Mouse (Mus musculus) midbrain, embryonic 12.5 days (tissue): ENCODE results near the gene Dock1. TPM values are rescaled to one million over a fixed set of nuclear protein-coding genes. Genes with fewer than 3 reads are reported as not detected.

Experiments
- ATAC-seq: fragments of 200-750 bp; cut with Nextera tagmentation; 2 replicates; pipeline ENCODE4 v1.8.0; 2017; ENCODE audit warnings: low read depth, moderate TSS enrichment, moderate library complexity; ENCODE audit not compliant: low FRiP score
- H3K27ac ChIP-seq: fragments of 300-500 bp; sonication (generic); replicated peaks from 2 replicates; pipeline ENCODE4 v1.5.1; 2016; ENCODE audit warnings: mild to moderate bottlenecking
- H3K27me3 ChIP-seq: fragments of 300-500 bp; sonication (generic); 2 replicates; pipeline ENCODE4 v1.6.1; 2016; ENCODE audit warnings: mild to moderate bottlenecking
- H3K36me3 ChIP-seq: fragments of 300-500 bp; sonication (generic); 2 replicates; pipeline ENCODE4 v1.6.1; 2016
- H3K4me1 ChIP-seq: fragments of 300-500 bp; sonication (generic); 2 replicates; pipeline ENCODE4 v1.6.1; 2016
- H3K4me2 ChIP-seq: fragments of 300-500 bp; sonication (generic); replicated peaks from 2 replicates; pipeline ENCODE4 v1.6.1; 2016; ENCODE audit warnings: mild to moderate bottlenecking, moderate library complexity
- H3K4me3 ChIP-seq: fragments of 300-500 bp; sonication (generic); 2 replicates; pipeline ENCODE4 v1.5.1; 2016; ENCODE audit warnings: mild to moderate bottlenecking
- H3K9ac ChIP-seq: fragments of 300-500 bp; sonication (generic); replicated peaks from 2 replicates; pipeline ENCODE4 v1.6.1; 2016; ENCODE audit warnings: mild to moderate bottlenecking, moderate library complexity
- H3K9me3 ChIP-seq: fragments of 300-500 bp; sonication (generic); 2 replicates; pipeline ENCODE4 v1.6.1; 2016; ENCODE audit warnings: mild to moderate bottlenecking
- WGBS: fragments of 180-500 bp; shearing (Covaris S2); methylation state at CpG from one replicate; pipeline ENCODE4 v1.1.7; 2016; 5-methylcytosine and 5-hydroxymethylcytosine counted together
- polyA plus RNA-seq: library from polyadenylated mRNA; unstranded; fragments of >200 nt; fragmentation: Nextera tagmentation; extraction: Ambion mirVana; gene quantifications from 2 replicates; pipeline ENCODE4 v1.2.1, GENCODE M21; 2016

Gene Dock1
- polyA plus RNA-seq, 1 experiment from 2014 or later: 18.4 TPM

GRCm38 (mm10) chr7:134673952-134674351 is 3.5 kb downstream of the Dock1 start:
- Histone ChIP-seq H3K4me3 (no peak overlapping the region), H3K36me3 (no peaks in the 10 kb centered on the region), H3K27ac (no peak overlapping the region), H3K4me2 (no peak overlapping the region), H3K4me1 (peaks cover 23% of the 10 kb centered on the region), H3K27me3 (peaks cover 32% of the 10 kb centered on the region), H3K9ac (no peak overlapping the region), H3K9me3 (no peaks in the 10 kb centered on the region)
- WGBS: 80% methylated on average over 9 of the region's 9 CpGs
- ATAC-seq: no peak

DNA sequence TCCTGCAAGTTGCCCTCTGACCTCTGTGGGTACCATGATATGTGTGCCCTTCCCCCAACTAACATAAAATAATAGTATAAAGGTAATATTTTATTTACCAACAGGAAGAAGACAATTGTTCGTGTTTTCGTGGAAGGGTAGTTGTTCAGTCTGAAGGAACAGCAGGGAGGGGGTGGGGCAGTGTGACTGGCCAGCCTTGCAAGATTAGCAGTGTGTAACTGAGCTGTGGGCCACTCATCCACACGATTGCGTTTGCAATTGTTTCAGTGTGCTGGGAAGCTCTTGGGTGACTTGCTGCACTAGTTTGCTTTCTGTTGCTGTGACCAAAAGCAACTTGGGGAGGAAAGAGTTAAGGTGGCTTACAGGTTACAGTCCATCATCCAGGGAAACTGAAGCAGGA is 7.4 kb downstream of the Dock1 start:
- no peak for ATAC-seq
- H3K4me3 ChIP-seq: no peak overlapping the region
- no peaks in the 10 kb centered on the region for H3K9me3 ChIP-seq
- H3K36me3 ChIP-seq: no peaks in the 10 kb centered on the region
- 32% methylated on average over 4 of the region's 4 CpGs for WGBS
- no peak overlapping the region for H3K4me2 ChIP-seq
- no peak overlapping the region for H3K9ac ChIP-seq
- peaks cover 11% of the 10 kb centered on the region for H3K4me1 ChIP-seq
- H3K27me3 ChIP-seq: no peaks in the 10 kb centered on the region
- H3K27ac ChIP-seq: no peak overlapping the region

DNA sequence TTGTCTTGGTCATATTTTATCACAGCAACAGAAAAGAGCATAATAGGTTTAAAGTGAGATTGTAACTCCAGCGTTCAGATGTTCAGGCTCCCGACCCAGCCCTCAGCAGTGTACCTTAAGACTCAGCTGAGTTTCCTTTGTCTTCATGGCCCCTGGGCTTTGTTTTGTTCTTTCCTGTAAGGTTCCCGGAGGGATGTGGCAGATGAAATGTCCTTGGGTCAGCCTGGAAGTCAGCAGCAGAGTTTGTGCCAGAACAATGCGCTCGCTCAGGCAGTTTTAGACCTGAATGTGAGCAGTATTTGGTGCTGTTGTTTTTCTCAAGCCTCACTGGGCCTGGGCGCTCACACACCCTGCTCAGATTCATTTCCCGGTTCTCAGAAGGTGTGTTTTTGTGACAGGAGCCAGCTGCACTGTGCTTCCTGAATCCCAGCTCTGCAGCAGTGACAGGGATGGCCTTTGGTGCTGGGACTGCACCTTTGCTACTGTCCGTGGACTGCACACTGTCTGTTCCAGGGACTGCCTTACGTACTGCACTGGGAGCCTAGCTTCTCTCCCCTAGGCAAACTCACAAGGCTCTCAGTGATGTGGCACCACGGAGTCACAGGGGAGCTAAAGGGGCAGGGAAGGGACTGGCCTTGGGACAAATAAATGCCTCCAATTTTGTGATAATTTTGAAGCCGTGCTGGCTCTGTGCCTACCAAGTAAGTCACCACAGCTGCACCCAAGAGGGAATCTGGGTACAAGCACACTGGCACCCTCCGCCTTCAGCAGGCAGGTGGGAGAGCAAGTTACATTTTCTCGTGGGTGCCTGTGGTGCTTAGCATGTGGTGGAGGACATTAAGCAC is 9.1 kb downstream of the Dock1 start:
- H3K4me3 ChIP-seq: no peak overlapping the region
- no peak overlapping the region for H3K27ac ChIP-seq
- ATAC-seq: no peak
- H3K27me3 ChIP-seq: no peaks in the 10 kb centered on the region
- peaks cover 11% of the 10 kb centered on the region for H3K4me1 ChIP-seq
- H3K4me2 ChIP-seq: no peak overlapping the region
- no peaks in the 10 kb centered on the region for H3K36me3 ChIP-seq
- H3K9ac ChIP-seq: no peak overlapping the region
- 41% methylated on average over 13 of the region's 13 CpGs for WGBS
- H3K9me3 ChIP-seq: no peaks in the 10 kb centered on the region

GRCm38 (mm10) chr7:134680161-134680560 is 9.7 kb downstream of the Dock1 start:
- H3K36me3 ChIP-seq: no peaks in the 10 kb centered on the region
- WGBS: 79% methylated on average over 2 of the region's 2 CpGs
- H3K4me3 ChIP-seq: no peak overlapping the region
- H3K4me2 ChIP-seq: no peak overlapping the region
- peaks cover 11% of the 10 kb centered on the region for H3K4me1 ChIP-seq
- no peaks in the 10 kb centered on the region for H3K27me3 ChIP-seq
- H3K9ac ChIP-seq: no peak overlapping the region
- H3K27ac ChIP-seq: no peak overlapping the region
- ATAC-seq: no peak
- no peaks in the 10 kb centered on the region for H3K9me3 ChIP-seq

DNA sequence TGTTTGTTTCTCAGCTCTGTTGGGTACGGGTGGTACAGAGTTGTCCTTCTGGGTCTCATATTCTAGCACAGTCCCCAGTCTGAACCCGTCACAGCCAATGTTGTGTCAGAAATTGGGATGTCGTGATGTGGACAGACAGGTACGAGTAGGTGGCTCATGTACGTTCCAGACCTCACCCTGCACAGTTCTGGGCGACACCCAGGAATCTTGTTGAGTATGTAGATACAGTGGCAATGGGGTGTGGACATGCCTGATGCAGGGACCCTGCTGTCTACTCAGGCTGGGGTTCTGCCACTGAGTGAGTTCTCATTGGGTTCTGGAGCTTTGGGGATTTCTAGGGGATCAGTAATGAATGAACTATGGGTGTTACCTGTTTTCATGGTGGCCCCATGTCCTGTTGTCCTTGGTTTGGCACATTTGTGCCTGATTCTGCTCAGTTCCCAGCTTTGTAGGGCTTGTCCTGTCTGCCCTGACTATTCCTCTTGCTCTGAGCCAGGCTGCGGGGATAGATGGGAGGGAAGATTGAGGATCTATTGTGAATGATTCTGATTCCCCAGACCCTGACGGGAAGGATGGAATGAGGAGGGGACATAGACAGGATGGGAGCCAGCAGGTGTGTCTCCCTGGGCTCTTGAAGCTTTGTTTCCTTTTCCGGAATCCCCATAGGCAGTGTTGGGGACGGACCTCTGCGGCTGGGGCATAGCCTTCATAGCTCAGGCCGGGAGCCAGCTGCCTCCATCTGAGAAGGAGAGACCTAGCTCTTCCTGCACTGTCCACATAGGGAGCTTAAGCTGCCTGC is 11.5 kb downstream of the Dock1 start:
- Histone ChIP-seq H3K4me3 (no peak overlapping the region), H3K27ac (no peak overlapping the region), H3K4me2 (no peak overlapping the region), H3K4me1 (peaks cover 11% of the 10 kb centered on the region), H3K27me3 (no peaks in the 10 kb centered on the region), H3K9ac (no peak overlapping the region), H3K9me3 (no peaks in the 10 kb centered on the region), H3K36me3 (no peaks in the 10 kb centered on the region)
- WGBS: 88% methylated on average over 12 of the region's 12 CpGs
- no peak for ATAC-seq

GRCm38 (mm10) chr7:134688332-134688731 is 17.9 kb downstream of the Dock1 start:
- H3K9ac ChIP-seq: no peak overlapping the region
- H3K27me3 ChIP-seq: no peaks in the 10 kb centered on the region
- H3K4me2 ChIP-seq: no peak overlapping the region
- H3K4me3 ChIP-seq: no peak overlapping the region
- no peaks in the 10 kb centered on the region for H3K36me3 ChIP-seq
- no peak for ATAC-seq
- H3K27ac ChIP-seq: no peak overlapping the region
- WGBS: 90% methylated on average over 6 of the region's 6 CpGs
- H3K9me3 ChIP-seq: no peaks in the 10 kb centered on the region
- no peaks in the 10 kb centered on the region for H3K4me1 ChIP-seq

- Histone ChIP-seq H3K27ac (no peak overlapping the region), H3K9ac (no peak overlapping the region), H3K4me2 (no peak overlapping the region), H3K9me3 (no peaks in the 10 kb centered on the region), H3K36me3 (no peaks in the 10 kb centered on the region), H3K4me1 (no peaks in the 10 kb centered on the region), H3K27me3 (no peaks in the 10 kb centered on the region), H3K4me3 (no peak overlapping the region)
- ATAC-seq: no peak
- WGBS: 88% methylated on average over 5 of the region's 5 CpGs
Observed at GRCm38 (mm10) chr7:134690118-134690517, 19.7 kb downstream of the Dock1 start.

DNA sequence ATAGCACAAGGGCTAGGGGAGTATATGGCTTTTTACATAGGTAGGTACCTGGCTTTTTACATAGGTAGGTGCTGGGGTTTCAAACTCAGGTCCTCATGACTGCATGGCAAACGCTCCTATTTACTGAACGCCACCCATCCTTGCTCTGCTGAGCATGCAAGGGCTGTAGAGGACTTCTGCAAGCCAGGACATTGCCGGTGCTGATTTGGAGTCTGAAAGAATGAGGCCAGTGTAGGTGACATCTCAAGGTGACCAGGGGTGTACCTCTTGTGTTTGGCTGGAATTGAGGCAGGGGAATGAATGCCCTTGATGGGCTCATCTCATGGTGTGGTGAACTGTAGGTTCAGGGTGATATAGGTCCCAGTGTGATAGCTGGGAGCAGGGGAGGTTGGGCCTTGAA is 20.4 kb downstream of the Dock1 start:
- no peak overlapping the region for H3K9ac ChIP-seq
- H3K4me1 ChIP-seq: no peaks in the 10 kb centered on the region
- ATAC-seq: no peak
- H3K27ac ChIP-seq: no peak overlapping the region
- 92% methylated on average over 3 of the region's 3 CpGs for WGBS
- H3K9me3 ChIP-seq: no peaks in the 10 kb centered on the region
- no peak overlapping the region for H3K4me3 ChIP-seq
- no peaks in the 10 kb centered on the region for H3K36me3 ChIP-seq
- H3K4me2 ChIP-seq: no peak overlapping the region
- H3K27me3 ChIP-seq: no peaks in the 10 kb centered on the region

DNA sequence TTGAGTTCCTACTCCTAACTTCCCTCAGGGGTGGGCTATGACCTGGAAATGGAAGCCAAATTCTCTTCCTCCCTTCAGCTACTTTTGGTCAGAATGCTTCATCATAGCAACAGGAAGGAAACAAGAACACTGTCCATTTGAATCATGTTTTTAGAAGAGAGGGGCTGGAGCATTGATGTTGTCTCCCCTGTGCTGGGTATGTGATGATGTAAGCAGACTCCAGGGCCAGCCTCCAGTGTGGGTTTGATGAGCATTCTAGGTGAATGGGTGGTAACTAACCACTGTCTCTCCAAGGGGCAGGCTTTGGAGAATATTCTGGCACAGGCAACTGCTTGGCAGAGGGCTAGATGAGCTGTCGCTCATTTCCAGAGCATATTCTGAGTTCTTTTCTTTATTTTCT is 22.9 kb downstream of the Dock1 start:
- no peak overlapping the region for H3K9ac ChIP-seq
- WGBS: 93% methylated on average over 1 of the region's 1 CpGs
- no peaks in the 10 kb centered on the region for H3K9me3 ChIP-seq
- H3K36me3 ChIP-seq: no peaks in the 10 kb centered on the region
- no peak overlapping the region for H3K4me3 ChIP-seq
- no peaks in the 10 kb centered on the region for H3K4me1 ChIP-seq
- H3K27ac ChIP-seq: no peak overlapping the region
- H3K27me3 ChIP-seq: no peaks in the 10 kb centered on the region
- ATAC-seq: no peak
- H3K4me2 ChIP-seq: no peak overlapping the region

DNA sequence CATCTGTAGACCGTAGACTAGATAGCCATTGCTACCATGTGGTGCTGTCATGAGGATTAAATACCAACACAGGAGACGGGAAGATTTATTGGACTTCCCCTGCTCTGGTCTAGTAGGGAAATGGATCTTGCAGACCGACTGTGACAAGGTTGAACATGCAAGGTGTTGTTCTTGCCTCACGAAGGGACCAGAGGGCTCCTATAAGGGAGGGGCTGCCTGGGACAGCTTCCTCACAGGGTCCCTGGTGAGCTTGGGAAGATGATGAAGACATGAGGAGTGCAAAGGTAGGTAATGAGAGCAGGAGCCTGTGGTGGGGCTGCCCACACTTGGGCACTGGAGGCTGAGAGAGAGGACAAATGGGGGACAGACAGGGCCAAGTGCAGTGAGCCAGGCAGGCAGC is 25.0 kb downstream of the Dock1 start:
- WGBS: 91% methylated on average over 4 of the region's 4 CpGs
- H3K4me2 ChIP-seq: no peak overlapping the region

GRCm38 (mm10) chr7:134696126-134696979 is 25.9 kb downstream of the Dock1 start:
- no peak overlapping the region for H3K4me3 ChIP-seq
- WGBS: 85% methylated on average over 10 of the region's 10 CpGs
- H3K4me1 ChIP-seq: no peaks in the 10 kb centered on the region
- H3K27me3 ChIP-seq: no peaks in the 10 kb centered on the region
- no peaks in the 10 kb centered on the region for H3K9me3 ChIP-seq
- H3K27ac ChIP-seq: no peak overlapping the region
- no peak overlapping the region for H3K4me2 ChIP-seq
- H3K9ac ChIP-seq: no peak overlapping the region
- ATAC-seq: no peak
- H3K36me3 ChIP-seq: no peaks in the 10 kb centered on the region

More for the DNA sequence above, 25.0 kb downstream of the Dock1 start:
- Histone ChIP-seq H3K9me3 (no peaks in the 10 kb centered on the region), H3K9ac (no peak overlapping the region), H3K27me3 (no peaks in the 10 kb centered on the region), H3K27ac (no peak overlapping the region), H3K36me3 (no peaks in the 10 kb centered on the region), H3K4me3 (no peak overlapping the region), H3K4me1 (no peaks in the 10 kb centered on the region)
- no peak for ATAC-seq

GRCm38 (mm10) chr7:134697479-134697878 is 27.0 kb downstream of the Dock1 start:
- Histone ChIP-seq H3K27ac (no peak overlapping the region), H3K9me3 (no peaks in the 10 kb centered on the region), H3K27me3 (no peaks in the 10 kb centered on the region), H3K4me3 (no peak overlapping the region), H3K4me1 (no peaks in the 10 kb centered on the region), H3K4me2 (no peak overlapping the region), H3K36me3 (no peaks in the 10 kb centered on the region), H3K9ac (no peak overlapping the region)
- WGBS: 68% methylated on average over 4 of the region's 4 CpGs
- no peak for ATAC-seq
